Mouse (Mus musculus): ENCODE results near the gene Cdc42ep3. TPM values are rescaled to one million over a fixed set of nuclear protein-coding genes. Genes with fewer than 3 reads are reported as not detected.
A peak's percentile ranks its signal among the peaks of the same experiment; 100 is the strongest.

Cdc42ep3 gene
- polyA plus RNA-seq (2012; rRNA removed): 12.0 and 14.2 TPM in 2 replicates

- TF ChIP-seq CTCF (conservative IDR thresholded peaks at IDR 0.05; ENCODE audit: insufficient read depth, insufficient read length, low read depth, low read length): no peak
- TF ChIP-seq POLR2A (IDR thresholded peaks at IDR 0.05; ENCODE audit: low read depth, low read length): peak; percentile 57
- Histone ChIP-seq H3K4me1 (ENCODE audit: control insufficient read depth, insufficient read depth, low read length) (0 out of 2 replicates have a peak, but pooled peaks cover 3% of the 10 kb centered on the region), H3K4me3 (ENCODE audit: insufficient read depth, low read depth, low read length) (peak within 1 kb of the TSS; percentile 77), H3K27ac (ENCODE audit: insufficient read depth, low read depth, low read length) (peak within 1 kb of the TSS; percentile 71), H3K27me3 (replicated peaks; ENCODE audit: control insufficient read depth, insufficient read depth, low read length) (no peaks in the 10 kb centered on the region), H3K36me3 (ENCODE audit: control insufficient read depth, insufficient read depth, low read length) (no peaks in the 10 kb centered on the region)
- WGBS: under 1% methylated on average over 70 of the region's 74 CpGs
- peak; percentile 87 for DNase-seq
These were observed at the start of gene Cdc42ep3 for GRCm38 (mm10) chr17:79354444-79355270. Gene Cdc42ep3, minus strand, starts transcription at chr17:79355091.

DNA sequence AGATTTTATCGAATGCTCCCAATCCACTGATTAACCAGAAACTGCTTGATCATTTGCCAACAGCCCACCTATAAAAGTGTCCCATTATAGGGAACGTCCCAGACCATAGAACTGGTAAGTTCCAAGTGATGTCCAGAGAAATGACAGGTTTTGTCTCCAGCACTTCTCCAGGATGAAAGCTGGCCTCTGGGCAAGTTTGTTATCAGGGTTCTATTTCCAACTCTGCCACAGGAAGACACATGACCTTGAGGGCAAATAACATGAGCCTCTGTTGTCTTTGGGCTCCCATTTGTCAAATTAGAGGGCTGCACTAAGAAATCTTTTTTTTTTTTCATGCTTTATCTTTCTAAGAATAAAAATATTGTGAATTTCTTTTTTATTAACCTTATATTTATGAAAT is 45.5 kb upstream of the Cdc42ep3 start:
- no peak for TF ChIP-seq CTCF (conservative IDR thresholded peaks at IDR 0.05; ENCODE audit: insufficient read depth, insufficient read length, low read depth, low read length)
- 65% methylated on average over 2 of the region's 2 CpGs for WGBS

DNA sequence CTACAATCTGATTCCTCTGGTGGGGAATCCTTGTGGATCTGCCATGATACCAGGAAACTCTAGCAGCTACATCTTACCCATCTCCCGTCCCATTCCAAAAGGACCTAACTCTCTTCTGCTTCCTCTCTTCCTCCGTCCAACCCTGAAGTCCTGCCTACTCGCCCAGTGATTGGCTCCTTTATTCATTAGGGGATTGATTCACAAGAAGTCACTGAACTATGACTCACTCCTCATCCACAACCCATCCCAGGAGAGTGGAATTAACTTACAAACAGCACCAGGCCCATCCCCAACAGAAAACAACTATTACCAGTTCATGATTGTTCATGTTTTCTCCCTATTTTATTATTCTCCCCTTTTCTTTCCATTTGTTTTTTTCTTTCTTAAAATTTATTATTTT is 43.5 kb upstream of the Cdc42ep3 start:
- H3K4me1 ChIP-seq (ENCODE audit: control insufficient read depth, insufficient read depth, low read length): no peaks in the 10 kb centered on the region
- TF ChIP-seq POLR2A (IDR thresholded peaks at IDR 0.05; ENCODE audit: low read depth, low read length) (no peak), CTCF (conservative IDR thresholded peaks at IDR 0.05; ENCODE audit: insufficient read depth, insufficient read length, low read depth, low read length) (no peak)
- H3K4me3 ChIP-seq (ENCODE audit: insufficient read depth, low read depth, low read length): no peak overlapping the region
- H3K27me3 ChIP-seq (replicated peaks; ENCODE audit: control insufficient read depth, insufficient read depth, low read length): no peaks in the 10 kb centered on the region
- no peak for DNase-seq
- 60% methylated on average over 3 of the region's 3 CpGs for WGBS
- no peak overlapping the region for H3K27ac ChIP-seq (ENCODE audit: insufficient read depth, low read depth, low read length)
- H3K36me3 ChIP-seq (ENCODE audit: control insufficient read depth, insufficient read depth, low read length): no peaks in the 10 kb centered on the region

More for the DNA sequence above, 45.5 kb upstream of the Cdc42ep3 start:
- Histone ChIP-seq H3K4me1 (ENCODE audit: control insufficient read depth, insufficient read depth, low read length) (no peaks in the 10 kb centered on the region), H3K36me3 (ENCODE audit: control insufficient read depth, insufficient read depth, low read length) (no peaks in the 10 kb centered on the region), H3K27me3 (replicated peaks; ENCODE audit: control insufficient read depth, insufficient read depth, low read length) (no peaks in the 10 kb centered on the region), H3K4me3 (ENCODE audit: insufficient read depth, low read depth, low read length) (no peak overlapping the region), H3K27ac (ENCODE audit: insufficient read depth, low read depth, low read length) (no peak overlapping the region)
- no peak for DNase-seq

- Histone ChIP-seq H3K4me1 (ENCODE audit: control insufficient read depth, insufficient read depth, low read length) (no peaks in the 10 kb centered on the region), H3K36me3 (ENCODE audit: control insufficient read depth, insufficient read depth, low read length) (no peaks in the 10 kb centered on the region), H3K27me3 (replicated peaks; ENCODE audit: control insufficient read depth, insufficient read depth, low read length) (no peaks in the 10 kb centered on the region), H3K4me3 (ENCODE audit: insufficient read depth, low read depth, low read length) (no peak overlapping the region), H3K27ac (ENCODE audit: insufficient read depth, low read depth, low read length) (no peak overlapping the region)
- TF ChIP-seq CTCF (conservative IDR thresholded peaks at IDR 0.05; ENCODE audit: insufficient read depth, insufficient read length, low read depth, low read length): no peak
- TF ChIP-seq POLR2A (IDR thresholded peaks at IDR 0.05; ENCODE audit: low read depth, low read length): no peak
- WGBS: 82% methylated on average over 5 of the region's 5 CpGs
- no peak for DNase-seq
These were observed 39.9 kb upstream of the Cdc42ep3 start for GRCm38 (mm10) chr17:79394799-79395198.

- H3K36me3 ChIP-seq (ENCODE audit: control insufficient read depth, insufficient read depth, low read length): no peaks in the 10 kb centered on the region
- no peak for TF ChIP-seq POLR2A (IDR thresholded peaks at IDR 0.05; ENCODE audit: low read depth, low read length)
- TF ChIP-seq CTCF (conservative IDR thresholded peaks at IDR 0.05; ENCODE audit: insufficient read depth, insufficient read length, low read depth, low read length): no peak
- 81% methylated on average over 7 of the region's 7 CpGs for WGBS
These were observed 39.0 kb upstream of the Cdc42ep3 start for GRCm38 (mm10) chr17:79393886-79394285.

GRCm38 (mm10) chr17:79387465-79388066 is 32.7 kb upstream of the Cdc42ep3 start:
- WGBS: 69% methylated on average over 8 of the region's 8 CpGs
- Histone ChIP-seq H3K4me1 (ENCODE audit: control insufficient read depth, insufficient read depth, low read length) (no peaks in the 10 kb centered on the region), H3K27ac (ENCODE audit: insufficient read depth, low read depth, low read length) (no peak overlapping the region), H3K27me3 (replicated peaks; ENCODE audit: control insufficient read depth, insufficient read depth, low read length) (no peaks in the 10 kb centered on the region), H3K4me3 (ENCODE audit: insufficient read depth, low read depth, low read length) (no peak overlapping the region), H3K36me3 (ENCODE audit: control insufficient read depth, insufficient read depth, low read length) (no peaks in the 10 kb centered on the region)
- TF ChIP-seq POLR2A (IDR thresholded peaks at IDR 0.05; ENCODE audit: low read depth, low read length): no peak
- no peak for TF ChIP-seq CTCF (conservative IDR thresholded peaks at IDR 0.05; ENCODE audit: insufficient read depth, insufficient read length, low read depth, low read length)
- DNase-seq: no peak

More at GRCm38 (mm10) chr17:79393886-79394285, 39.0 kb upstream of the Cdc42ep3 start:
- Histone ChIP-seq H3K27ac (ENCODE audit: insufficient read depth, low read depth, low read length) (no peak overlapping the region), H3K27me3 (replicated peaks; ENCODE audit: control insufficient read depth, insufficient read depth, low read length) (no peaks in the 10 kb centered on the region), H3K4me1 (ENCODE audit: control insufficient read depth, insufficient read depth, low read length) (no peaks in the 10 kb centered on the region), H3K4me3 (ENCODE audit: insufficient read depth, low read depth, low read length) (no peak overlapping the region)
- no peak for DNase-seq

GRCm38 (mm10) chr17:79381485-79381884 is 26.6 kb upstream of the Cdc42ep3 start:
- DNase-seq: no peak
- Histone ChIP-seq H3K27ac (ENCODE audit: insufficient read depth, low read depth, low read length) (no peak overlapping the region), H3K4me1 (ENCODE audit: control insufficient read depth, insufficient read depth, low read length) (no peaks in the 10 kb centered on the region), H3K27me3 (replicated peaks; ENCODE audit: control insufficient read depth, insufficient read depth, low read length) (no peaks in the 10 kb centered on the region), H3K36me3 (ENCODE audit: control insufficient read depth, insufficient read depth, low read length) (no peaks in the 10 kb centered on the region), H3K4me3 (ENCODE audit: insufficient read depth, low read depth, low read length) (no peak overlapping the region)
- TF ChIP-seq POLR2A (IDR thresholded peaks at IDR 0.05; ENCODE audit: low read depth, low read length) (no peak), CTCF (conservative IDR thresholded peaks at IDR 0.05; ENCODE audit: insufficient read depth, insufficient read length, low read depth, low read length) (no peak)
- 61% methylated on average over 3 of the region's 3 CpGs for WGBS

All from kidney, adult 2 months (tissue).